ENCODE assay signal across 26 mouse cellular contexts in genomic region chr9:71030203-71030921, GRCm38 (mm10).
DNase-seq lines count a peak whose midpoint lies in the region; ATAC-seq and TF ChIP-seq lines count a peak whose summit lies in the region.
"Had no signal": no experiment of that assay in that cellular context is flagged by ENCODE, and none has a peak within 500 bp of the region (broad histone marks: within the 10 kb centered on the region; RNA-seq: fewer than 3 reads in every experiment).

No protein-coding gene starts in this region.

- TF ChIP-seq CTCF in heart, adult 2 months (IDR thresholded peaks at IDR 0.05): no peak

- no peaks in the 10 kb centered on the region for H3K79me2 ChIP-seq in heart, adult 2 months (replicated peaks; ENCODE audit: control insufficient read depth, insufficient read depth, low read length)

- no peak overlapping the region for H3K9ac ChIP-seq in heart, adult 2 months (ENCODE audit: low read depth, low read length)
- H3K9ac ChIP-seq in intestine, embryonic 16.5 days (ENCODE audit: low read depth, low read length): no peak overlapping the region
- no peak overlapping the region for H3K9ac ChIP-seq in midbrain, embryonic 14.5 days (replicated peaks; ENCODE audit: low read length)
- H3K9ac ChIP-seq: embryonic facial prominence, embryonic 13.5 days; heart, embryonic 15.5 days; limb, embryonic 15.5 days; lung, embryonic 15.5 days had no signal

- DNase-seq in heart, adult 11 months: peak; percentile 18
- no peak for DNase-seq in heart, adult 2 months
- peak; percentile 59 for DNase-seq in kidney, adult 9 months
- DNase-seq in kidney, postnatal 25 days: peak; percentile 21 to 40
- no peak for DNase-seq in gastrocnemius, adult 18-20 months (ENCODE audit: low spot score)
- DNase-seq in gastrocnemius, adult 8-10 months (ENCODE audit: low spot score in 2 of 2): no peak
- no peak for DNase-seq in midbrain, embryonic 14.5 days
- DNase-seq: adrenal gland, adult 2 months; adrenal gland, postnatal 36 days; cerebellum, adult 18-20 months; cerebellum, postnatal 10 days; gastrocnemius, postnatal 10 days; layer of hippocampus, postnatal 36 days had no signal

- TF ChIP-seq EP300 in heart, adult 2 months (IDR thresholded peaks at IDR 0.05; ENCODE audit: insufficient read depth, low read depth, low read length): no peak

- intact Hi-C loops in heart, adult 2 months (cut with DNase I): no loop called here

- ATAC-seq in intestine, embryonic 16.5 days: peak; percentile 93
- ATAC-seq in midbrain, embryonic 14.5 days (ENCODE audit: low FRiP score, low TSS enrichment): no peak
- ATAC-seq: activated CD4-positive, CD25-positive, alpha-beta regulatory T cell, adult 4 months; forebrain, embryonic 16.5 days; hindbrain, postnatal 0 days had no signal

- TF ChIP-seq POLR2A in heart, adult 2 months (IDR thresholded peaks at IDR 0.05; ENCODE audit: insufficient read depth, low read depth, low read length): no peak

- no peaks in the 10 kb centered on the region for H3K4me1 ChIP-seq in heart, adult 2 months (ENCODE audit: control insufficient read depth, insufficient read depth, low read length)
- peaks cover 6% of the 10 kb centered on the region for H3K4me1 ChIP-seq in intestine, embryonic 16.5 days (ENCODE audit: control insufficient read depth, insufficient read depth, low read length)
- H3K4me1 ChIP-seq in midbrain, embryonic 14.5 days (ENCODE audit: control insufficient read depth, insufficient read depth, low read length): no peaks in the 10 kb centered on the region
- H3K4me1 ChIP-seq: heart, embryonic 10.5 days; heart, embryonic 15.5 days; limb, embryonic 10.5 days; limb, embryonic 15.5 days had no signal

- H3K4me2 ChIP-seq in intestine, embryonic 16.5 days (ENCODE audit: low read depth, low read length): no peak overlapping the region
- H3K4me2 ChIP-seq in midbrain, embryonic 14.5 days (ENCODE audit: low read length): no peak overlapping the region
- H3K4me2 ChIP-seq: embryonic facial prominence, embryonic 13.5 days; heart, embryonic 15.5 days; limb, embryonic 15.5 days; lung, embryonic 15.5 days; midbrain, embryonic 11.5 days had no signal

- no peak overlapping the region for H3K27ac ChIP-seq in heart, adult 2 months
- H3K27ac ChIP-seq in intestine, embryonic 16.5 days (ENCODE audit: low read length): peak overlapping the region; percentile 14; the same call in 1 of the 2 replicates
- no peak overlapping the region for H3K27ac ChIP-seq in midbrain, embryonic 14.5 days (replicated peaks; ENCODE audit: low read depth, low read length)
- H3K27ac ChIP-seq: embryonic facial prominence, embryonic 13.5 days; heart, embryonic 10.5 days; heart, embryonic 15.5 days; hindbrain, postnatal 0 days; limb, embryonic 10.5 days; limb, embryonic 15.5 days; lung, embryonic 15.5 days had no signal

- no peak overlapping the region for H3K4me3 ChIP-seq in heart, adult 2 months
- no peak overlapping the region for H3K4me3 ChIP-seq in intestine, embryonic 16.5 days (ENCODE audit: low read length)
- H3K4me3 ChIP-seq in midbrain, embryonic 14.5 days (replicated peaks; ENCODE audit: low read depth, low read length): no peak overlapping the region
- H3K4me3 ChIP-seq: embryonic facial prominence, embryonic 13.5 days; heart, embryonic 10.5 days; heart, embryonic 15.5 days; limb, embryonic 10.5 days; limb, embryonic 15.5 days; lung, embryonic 15.5 days; myocyte had no signal

- no peaks in the 10 kb centered on the region for H3K9me3 ChIP-seq in intestine, embryonic 16.5 days (ENCODE audit: control insufficient read depth, low read length)
- H3K9me3 ChIP-seq in midbrain, embryonic 14.5 days (ENCODE audit: control insufficient read depth, low read length): no peaks in the 10 kb centered on the region
- H3K9me3 ChIP-seq: embryonic facial prominence, embryonic 13.5 days; heart, embryonic 10.5 days; heart, embryonic 15.5 days; limb, embryonic 10.5 days; limb, embryonic 15.5 days; lung, embryonic 15.5 days had no signal

- H3K36me3 ChIP-seq in heart, adult 2 months (ENCODE audit: control insufficient read depth, insufficient read depth, low read length): no peaks in the 10 kb centered on the region
- H3K36me3 ChIP-seq in intestine, embryonic 16.5 days (ENCODE audit: control insufficient read depth, insufficient read depth, low read length): no peaks in the 10 kb centered on the region
- no peaks in the 10 kb centered on the region for H3K36me3 ChIP-seq in midbrain, embryonic 14.5 days (ENCODE audit: control insufficient read depth, insufficient read depth, low read length)
- H3K36me3 ChIP-seq: embryonic facial prominence, embryonic 13.5 days; heart, embryonic 10.5 days; heart, embryonic 15.5 days; limb, embryonic 10.5 days; limb, embryonic 15.5 days; lung, embryonic 15.5 days had no signal

- 91% methylated on average over 3 of the region's 3 CpGs for WGBS in heart, adult 2 months
- 48% methylated on average over 3 of the region's 3 CpGs for WGBS in intestine, embryonic 16.5 days
- 80% methylated on average over 3 of the region's 3 CpGs for WGBS in midbrain, embryonic 14.5 days

- no peaks in the 10 kb centered on the region; the same call in 1 of the 2 replicates for H3K27me3 ChIP-seq in heart, adult 2 months (ENCODE audit: control insufficient read depth, insufficient read depth, low read length)
- no peaks in the 10 kb centered on the region for H3K27me3 ChIP-seq in intestine, embryonic 16.5 days (replicated peaks; ENCODE audit: control insufficient read depth, insufficient read depth, low read length)
- no peaks in the 10 kb centered on the region for H3K27me3 ChIP-seq in midbrain, embryonic 14.5 days (ENCODE audit: control insufficient read depth, insufficient read depth, low read length)
- H3K27me3 ChIP-seq: CH12.LX; embryonic facial prominence, embryonic 13.5 days; heart, embryonic 15.5 days; limb, embryonic 15.5 days; lung, embryonic 15.5 days had no signal

Comparison
In these comparisons a context has a peak if more than half of its experiments do, and no peak if none do; other contexts are left out.
1. DNase-seq: peak in heart, adult 11 months (single experiment), kidney, adult 9 months (single experiment) and kidney, postnatal 25 days (2 of 2); none in heart, adult 2 months (0 of 2), gastrocnemius, adult 18-20 months (single experiment), gastrocnemius, adult 8-10 months (0 of 2) and midbrain, embryonic 14.5 days (single experiment).